Mouse (Mus musculus) neutrophil, adult 5-6 weeks (primary cell): ENCODE measurements at regions not wholly inside any gene's neighbourhood (a gene's known extent, or its start where the extent isn't known, plus 50 kb on each side); places are given as distances from the start of the nearest gene placed in this dataset.

Experiments used
- ATAC-seq: fragments of 151-379, 151-347 bp; 2 replicates; pipeline ENCODE4 v1.8.0; 2017; ENCODE audit warnings: mild to moderate bottlenecking, moderate TSS enrichment; ENCODE audit not compliant: insufficient number of reproducible peaks, poor library complexity, low FRiP score, severe bottlenecking; ENCODE audit errors: extremely low read depth

- ATAC-seq, result no peak
These were observed 572.6 kb upstream of the Robo2 start for GRCm38 (mm10) chr16:74984207-74984606.

- no peak for ATAC-seq
These were observed 554.5 kb upstream of the Robo2 start for GRCm38 (mm10) chr16:74966099-74966498.

- ATAC-seq, result no peak
These were observed 518.1 kb upstream of the Robo2 start for GRCm38 (mm10) chr16:74929739-74930138.

- no peak for ATAC-seq
These were observed 489.2 kb upstream of the Robo2 start for GRCm38 (mm10) chr16:74900835-74901234.

GRCm38 (mm10) chr16:74887724-74888123, 476.1 kb upstream of the Robo2 start:
- no peak for ATAC-seq

- no peak for ATAC-seq
These were observed 467.0 kb upstream of the Robo2 start for GRCm38 (mm10) chr16:74878603-74879002.

GRCm38 (mm10) chr16:74873756-74874155, 462.1 kb upstream of the Robo2 start:
- ATAC-seq, result no peak

GRCm38 (mm10) chr16:74857752-74858151, 446.1 kb upstream of the Robo2 start:
- no peak for ATAC-seq

- no peak for ATAC-seq
These were observed 428.4 kb upstream of the Robo2 start for GRCm38 (mm10) chr16:74840006-74840405.

GRCm38 (mm10) chr16:74814386-74814785, 402.8 kb upstream of the Robo2 start:
- no peak for ATAC-seq

GRCm38 (mm10) chr16:74809154-74809825, 397.7 kb upstream of the Robo2 start:
- ATAC-seq, result no peak

GRCm38 (mm10) chr16:74806775-74807174, 395.1 kb upstream of the Robo2 start:
- ATAC-seq, result no peak

- no peak for ATAC-seq
These were observed 389.7 kb upstream of the Robo2 start for GRCm38 (mm10) chr16:74801296-74801695.

- ATAC-seq, result no peak
These were observed 384.7 kb upstream of the Robo2 start for GRCm38 (mm10) chr16:74796303-74796653.

- ATAC-seq, result no peak
These were observed 384.0 kb upstream of the Robo2 start for GRCm38 (mm10) chr16:74795360-74796302.

GRCm38 (mm10) chr16:74785365-74786119, 373.9 kb upstream of the Robo2 start:
- ATAC-seq, result no peak

- peak; percentile 60; the same call in 1 of the 2 replicates for ATAC-seq
These were observed 368.8 kb upstream of the Robo2 start for GRCm38 (mm10) chr16:74780388-74780787.

GRCm38 (mm10) chr16:74768264-74768663, 356.6 kb upstream of the Robo2 start:
- ATAC-seq, result no peak

- no peak for ATAC-seq
These were observed 345.2 kb upstream of the Robo2 start for GRCm38 (mm10) chr16:74756720-74757345.
